Mouse (Mus musculus) Patski (cell line): Measurements from ENCODE around the gene Tprn. TPM values are rescaled to one million over a fixed set of nuclear protein-coding genes. Genes with fewer than 3 reads are reported as not detected.

Source experiments
- ATAC-seq: fragments of 100-300 bp; one replicate; pipeline ENCODE4 v1.8.0; 2021
- CTCF ChIA-PET: fragments of 350-600 bp; sonication (Branson Sonifier 250); formaldehyde crosslinking; loops from one replicate; lab custom pipeline; 2022; ENCODE audit warnings: inconsistent platforms; lab: Charles Lee
- POLR2A ChIA-PET: fragments of 350-600 bp; sonication (Branson Sonifier 250); formaldehyde crosslinking; loops from one replicate; lab custom pipeline; 2022; ENCODE audit warnings: antibody characterized with exemption, inconsistent platforms; lab: Charles Lee
- DNase-seq: peaks from one replicate; pipeline ENCODE4 v3.0.0-alpha.2; 2011; ENCODE audit warnings: low read depth, low spot score
- H3K27me3 ChIP-seq: fragments of 371-371 bp; one replicate; pipeline ENCODE4 v1.5.1; 2021
- CTCF ChIP-seq: fragments of 100-300 bp; IDR thresholded peaks from one replicate; pipeline ENCODE4 v1.5.1; 2021
- in situ Hi-C: fragments of 300-500 bp; cut with MboI; formaldehyde crosslinking; loops from 3 replicates; pipeline ENCODE4 v1.11.1; 2018; ENCODE audit warnings: low pct_unique_long_range_greater_than_20kb, mixed read lengths
- polyA plus RNA-seq: library from polyadenylated mRNA; unstranded; gene quantifications from one replicate; pipeline ENCODE4 v1.2.3, GENCODE M21; 2021

The Tprn gene
- polyA plus RNA-seq, 1 experiment from 2014 or later: 110 TPM

DNA sequence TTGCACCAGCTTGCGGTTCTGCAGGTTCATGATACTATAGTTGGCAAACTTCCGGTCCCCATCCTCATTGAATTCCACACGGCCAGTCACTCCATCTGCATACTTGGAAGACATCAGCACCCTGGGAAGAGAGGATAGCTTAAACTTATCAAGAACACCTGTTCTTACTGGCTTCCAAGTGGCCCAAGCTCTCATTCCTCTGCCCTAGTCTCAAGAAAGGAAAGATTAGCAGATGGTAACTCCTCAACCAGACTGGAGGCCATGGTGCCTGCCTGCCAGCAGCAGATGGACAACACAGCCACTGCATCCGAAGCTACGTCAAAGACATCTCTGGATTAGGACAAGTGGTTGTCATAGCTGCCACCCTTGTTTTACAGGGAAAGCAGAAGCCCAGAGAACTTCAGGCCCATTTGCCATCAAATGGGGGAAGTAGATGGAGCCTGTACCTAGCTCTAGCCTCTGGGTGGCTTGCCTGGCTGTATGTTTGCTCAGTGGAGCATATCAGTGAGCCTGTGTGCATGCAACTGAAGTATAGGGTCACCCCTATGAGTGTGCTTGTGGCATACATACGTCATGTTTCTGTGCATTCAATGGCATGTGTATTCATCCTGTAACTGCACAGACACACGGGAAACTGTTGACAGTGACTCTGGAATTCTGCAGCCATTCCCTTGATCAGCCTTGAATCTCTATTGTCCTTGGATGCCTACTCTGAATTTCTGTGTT is 41.7 kb downstream of the Tprn start:
- in situ Hi-C loops: no loop called here
- TF ChIP-seq CTCF: no peak
- no peak for DNase-seq
- peaks cover 48% of the 10 kb centered on the region for H3K27me3 ChIP-seq
- ATAC-seq: no peak
- POLR2A ChIA-PET: no interaction called here
- CTCF ChIA-PET: no interaction called here

GRCm38 (mm10) chr2:25304657-25305541 is 42.5 kb downstream of the Tprn start:
- in situ Hi-C loops: no loop called here
- no peak for DNase-seq

DNA sequence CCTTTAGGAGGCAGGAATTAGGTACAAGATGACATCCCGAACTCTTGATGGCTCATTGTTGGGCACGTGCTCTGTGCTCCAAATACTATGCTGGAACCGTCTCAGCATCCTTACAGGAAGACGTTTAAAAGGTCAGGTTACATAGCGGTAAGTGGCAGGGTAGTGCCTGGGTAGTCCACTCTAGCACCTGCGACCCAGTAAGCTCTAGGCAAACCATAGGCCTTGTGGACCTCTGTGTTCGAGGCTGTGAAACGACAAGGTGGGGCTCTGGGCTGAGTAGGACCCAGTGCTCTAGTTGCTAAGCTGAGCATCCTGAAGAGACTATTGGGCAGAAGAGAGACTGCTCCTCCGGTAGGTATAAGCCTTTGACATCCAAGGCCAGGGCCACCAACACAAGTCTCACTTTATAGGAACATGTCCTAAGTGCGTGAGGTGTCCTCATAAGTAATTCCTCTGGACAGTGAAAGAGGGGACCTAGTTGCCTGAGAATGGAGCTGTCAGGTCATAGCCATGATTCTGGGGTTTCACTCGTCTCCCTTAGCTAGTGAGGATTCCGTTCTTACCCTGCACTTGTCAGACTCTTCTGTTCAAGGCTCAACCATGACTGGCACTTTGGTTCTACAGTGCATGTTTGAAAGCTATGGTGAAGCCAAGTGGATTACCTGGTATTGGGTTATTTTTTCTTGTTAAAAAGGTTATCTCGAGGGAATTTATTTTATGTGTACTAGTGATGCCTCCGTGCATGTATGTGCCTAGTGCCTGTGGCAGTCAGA is 43.4 kb downstream of the Tprn start:
- in situ Hi-C loops: no loop called here
- POLR2A ChIA-PET: interaction anchor here (0.8 kb wide), 1 partner anchor 47 kb away, joined by 3 read pairs; no protein-coding TSS in a partner anchor
- ATAC-seq (no peak), DNase-seq (no peak)
- TF ChIP-seq CTCF: no peak
- CTCF ChIA-PET: interaction anchor here (0.9 to 1.1 kb wide), 2 partner anchors 13 kb away, joined by 3 to 4 read pairs; no protein-coding TSS in a partner anchor
- peaks cover 63% of the 10 kb centered on the region for H3K27me3 ChIP-seq

More at GRCm38 (mm10) chr2:25304657-25305541, 42.5 kb downstream of the Tprn start:
- ChIA-PET CTCF (interaction anchor here (0.9 kb wide), 1 partner anchor 12 kb away, joined by 3 read pairs; no protein-coding TSS in a partner anchor), POLR2A (interaction anchor here (0.8 kb wide), 1 partner anchor 48 kb away, joined by 3 read pairs; no protein-coding TSS in a partner anchor)
- H3K27me3 ChIP-seq: peaks cover 54% of the 10 kb centered on the region
- no peak for TF ChIP-seq CTCF
- no peak for ATAC-seq

GRCm38 (mm10) chr2:25310180-25310579 is 47.8 kb downstream of the Tprn start:
- DNase-seq: no peak
- no peak for TF ChIP-seq CTCF
- peaks cover 73% of the 10 kb centered on the region for H3K27me3 ChIP-seq
- in situ Hi-C loops: no loop called here
- ATAC-seq: no peak
- ChIA-PET POLR2A (no interaction called here), CTCF (no interaction called here)

DNA sequence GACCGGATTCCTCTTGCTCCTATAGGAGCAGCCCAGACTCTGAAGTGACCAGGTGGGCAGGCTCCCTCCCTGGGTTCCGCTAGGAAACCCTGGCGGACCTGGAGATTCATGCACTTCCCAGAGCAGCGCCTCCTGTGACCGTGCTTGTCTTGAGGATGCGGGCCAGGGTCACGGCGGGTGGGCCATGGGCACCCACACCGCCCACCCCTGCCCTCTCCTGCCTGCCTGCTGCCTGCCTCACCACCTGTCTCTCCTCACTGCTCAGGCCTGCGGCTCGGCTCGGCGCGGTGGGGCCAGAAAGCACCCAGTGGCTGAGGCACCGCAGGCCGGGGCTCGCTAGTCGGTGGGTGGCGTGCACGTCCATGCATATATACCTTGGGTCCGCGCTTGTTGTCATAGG is 48.6 kb downstream of the Tprn start:
- peaks cover 70% of the 10 kb centered on the region for H3K27me3 ChIP-seq
- DNase-seq (no peak), ATAC-seq (no peak)
- POLR2A ChIA-PET: no interaction called here
- CTCF ChIA-PET: no interaction called here
- no peak for TF ChIP-seq CTCF
- in situ Hi-C loops: no loop called here

DNA sequence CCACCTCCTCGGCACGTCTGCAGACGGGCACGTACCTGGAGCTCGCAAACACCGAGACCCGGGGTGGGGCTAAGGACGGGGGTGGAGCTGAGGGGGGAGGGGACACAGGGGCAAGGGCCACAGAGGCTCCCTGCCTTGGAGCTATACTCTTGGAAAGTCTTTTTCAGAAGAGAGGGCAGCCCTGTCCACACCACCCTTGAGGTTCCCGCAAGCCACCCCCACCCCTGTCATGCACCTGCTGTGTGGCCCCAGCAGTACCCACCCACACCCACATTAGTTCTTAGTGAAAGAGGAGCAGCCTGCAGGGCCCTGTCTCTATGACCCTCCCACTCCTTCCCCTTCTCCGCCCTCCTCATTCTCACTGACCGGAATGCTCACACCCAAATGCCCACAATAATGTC is 49.1 kb downstream of the Tprn start:
- no peak for ATAC-seq
- POLR2A ChIA-PET: no interaction called here
- no peak for TF ChIP-seq CTCF
- in situ Hi-C loops: no loop called here
- H3K27me3 ChIP-seq: peaks cover 69% of the 10 kb centered on the region
- DNase-seq: no peak
- CTCF ChIA-PET: no interaction called here

GRCm38 (mm10) chr2:25318119-25318966 is 55.9 kb downstream of the Tprn start:
- H3K27me3 ChIP-seq: peaks cover 54% of the 10 kb centered on the region
- ATAC-seq (no peak), DNase-seq (no peak)
- CTCF ChIA-PET: no interaction called here
- no peak for TF ChIP-seq CTCF
- POLR2A ChIA-PET: no interaction called here
- in situ Hi-C loops: no loop called here

DNA sequence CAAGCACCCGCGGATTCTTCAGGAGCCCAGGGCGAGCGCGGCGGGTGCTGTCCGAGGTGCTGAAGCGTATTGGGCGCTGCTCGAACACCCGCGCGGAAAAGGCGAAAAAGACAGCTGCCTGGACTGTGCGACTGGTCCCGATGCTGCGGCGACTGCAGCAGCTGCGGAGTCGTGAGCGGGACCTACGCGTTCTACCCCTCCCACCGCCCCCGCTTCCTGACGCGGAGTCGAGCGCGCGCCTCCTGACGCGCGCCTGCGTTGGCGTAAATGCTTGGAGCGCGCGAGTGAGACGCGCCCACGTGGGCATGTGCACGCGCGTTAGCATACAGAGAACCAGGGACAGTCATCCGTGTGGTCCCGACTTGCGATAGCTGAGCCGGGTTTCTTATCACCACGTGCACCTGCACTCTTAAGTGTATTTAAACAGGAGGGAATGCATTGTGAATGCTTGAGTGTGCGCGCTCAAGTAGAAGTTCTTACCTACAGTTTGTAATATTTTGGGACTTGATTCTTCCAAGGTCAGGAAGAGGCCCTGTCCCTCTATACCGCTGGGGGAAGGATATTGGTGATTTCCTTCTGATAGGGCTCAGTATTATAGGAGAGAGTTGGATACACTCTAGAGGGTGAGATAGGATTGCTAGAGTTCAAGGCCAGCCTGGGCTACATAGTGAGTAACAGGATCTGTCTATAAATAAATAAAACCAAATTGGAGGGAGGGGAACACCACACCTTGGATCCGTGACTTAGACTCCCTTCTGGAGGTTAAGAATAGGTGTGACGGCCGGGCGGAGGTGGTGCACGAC is 56.8 kb downstream of the Tprn start, which contains the start of gene Grin1:
TSS of gene Grin1 (minus strand) at position 217 of the 803 bp plus-strand sequence.
- CTCF ChIA-PET: no interaction called here

More for the DNA sequence above, 56.8 kb downstream of the Tprn start, which contains the start of gene Grin1:
- DNase-seq: no peak
- no peak for ATAC-seq
- in situ Hi-C loops: no loop called here
- TF ChIP-seq CTCF: no peak
- POLR2A ChIA-PET: interaction anchor here (0.7 kb wide), 1 partner anchor 115 kb away, joined by 3 read pairs; no protein-coding TSS in a partner anchor
- H3K27me3 ChIP-seq: peaks cover 53% of the 10 kb centered on the region

Other genes with a start within 250 kb of the Tprn start
- 120 TPM for gene Nsmf, start 208.3 kb upstream of the Tprn start, polyA plus RNA-seq
- not detected for gene Entpd8, start 182.3 kb upstream of the Tprn start, polyA plus RNA-seq
- gene Noxa1, start 167.5 kb upstream of the Tprn start, polyA plus RNA-seq: not detected
- gene Nrarp, start 81.9 kb upstream of the Tprn start, polyA plus RNA-seq: 0.12 TPM
- gene Tor4a, start 65.7 kb upstream of the Tprn start, polyA plus RNA-seq: 7.0 TPM
- gene Nelfb, start 51.1 kb upstream of the Tprn start, polyA plus RNA-seq: 75.7 TPM
- 0.06 TPM for gene Stpg3, start 48.0 kb upstream of the Tprn start, polyA plus RNA-seq
- gene Fam166a, start 43.9 kb upstream of the Tprn start, polyA plus RNA-seq: 0.32 TPM
- gene Tubb4b, start 37.9 kb upstream of the Tprn start, polyA plus RNA-seq: 298 TPM
- gene Slc34a3, start 28.3 kb upstream of the Tprn start, polyA plus RNA-seq: not detected
- not detected for gene Rnf224, start 25.8 kb upstream of the Tprn start, polyA plus RNA-seq
- gene Rnf208, start 20.4 kb upstream of the Tprn start, polyA plus RNA-seq: 0.09 TPM
- not detected for gene Cysrt1, start 20.2 kb upstream of the Tprn start, polyA plus RNA-seq
- gene AL732309.1, start 15.8 kb upstream of the Tprn start, polyA plus RNA-seq: 5.0 TPM
- gene Tmem203, start 7.2 kb upstream of the Tprn start, polyA plus RNA-seq: 26.3 TPM
- gene Ssna1, start 9.8 kb downstream of the Tprn start, polyA plus RNA-seq: 75.4 TPM
- gene Anapc2, start 9.9 kb downstream of the Tprn start, polyA plus RNA-seq: 99.7 TPM
- not detected for gene Tmem210, start 25.5 kb downstream of the Tprn start, polyA plus RNA-seq
- not detected for gene Lrrc26, start 27.3 kb downstream of the Tprn start, polyA plus RNA-seq
- gene Grin1, start 56.6 kb downstream of the Tprn start, polyA plus RNA-seq: 0.08 TPM
- gene Man1b1, start 69.7 kb downstream of the Tprn start, polyA plus RNA-seq: 75.5 TPM
- gene Dpp7, start 93.7 kb downstream of the Tprn start, polyA plus RNA-seq: 58.3 TPM
- 108 TPM for gene Uap1l1, start 103.1 kb downstream of the Tprn start, polyA plus RNA-seq
- 11.4 TPM for gene Sapcd2, start 109.7 kb downstream of the Tprn start, polyA plus RNA-seq
- gene Entpd2, start 133.3 kb downstream of the Tprn start, polyA plus RNA-seq: 0.10 TPM
- 249 TPM for gene Npdc1, start 136.7 kb downstream of the Tprn start, polyA plus RNA-seq
- 0.09 TPM for gene Fut7, start 160.6 kb downstream of the Tprn start, polyA plus RNA-seq
- gene Abca2, start 166.1 kb downstream of the Tprn start, polyA plus RNA-seq: 98.6 TPM
- gene Clic3, start 194.2 kb downstream of the Tprn start, polyA plus RNA-seq: 1.0 TPM
- 23.3 TPM for gene Paxx, start 198.5 kb downstream of the Tprn start, polyA plus RNA-seq
- 33.6 TPM for gene Ptgds, start 207.4 kb downstream of the Tprn start, polyA plus RNA-seq
- not detected for gene Lcn12, start 231.3 kb downstream of the Tprn start, polyA plus RNA-seq
- gene Fbxw5, start 238.1 kb downstream of the Tprn start, polyA plus RNA-seq: 85.5 TPM
- 5.2 TPM for gene C8g, start 239.1 kb downstream of the Tprn start, polyA plus RNA-seq